Mouse (Mus musculus): ENCODE results near the gene Ccdc74a.
"Not testable (repeated sequence)": the region's sequence is repeated elsewhere in the genome, so short reads cannot be mapped to it uniquely, and the experiment has no call there.

Gene Ccdc74a

GRCm38 (mm10) chr16:17646310-17647114 lies at the start of gene Ccdc74a:
Gene Ccdc74a (plus strand): TSS chr16:17646470.
- DNase-seq, result peak; percentile 83

DNA sequence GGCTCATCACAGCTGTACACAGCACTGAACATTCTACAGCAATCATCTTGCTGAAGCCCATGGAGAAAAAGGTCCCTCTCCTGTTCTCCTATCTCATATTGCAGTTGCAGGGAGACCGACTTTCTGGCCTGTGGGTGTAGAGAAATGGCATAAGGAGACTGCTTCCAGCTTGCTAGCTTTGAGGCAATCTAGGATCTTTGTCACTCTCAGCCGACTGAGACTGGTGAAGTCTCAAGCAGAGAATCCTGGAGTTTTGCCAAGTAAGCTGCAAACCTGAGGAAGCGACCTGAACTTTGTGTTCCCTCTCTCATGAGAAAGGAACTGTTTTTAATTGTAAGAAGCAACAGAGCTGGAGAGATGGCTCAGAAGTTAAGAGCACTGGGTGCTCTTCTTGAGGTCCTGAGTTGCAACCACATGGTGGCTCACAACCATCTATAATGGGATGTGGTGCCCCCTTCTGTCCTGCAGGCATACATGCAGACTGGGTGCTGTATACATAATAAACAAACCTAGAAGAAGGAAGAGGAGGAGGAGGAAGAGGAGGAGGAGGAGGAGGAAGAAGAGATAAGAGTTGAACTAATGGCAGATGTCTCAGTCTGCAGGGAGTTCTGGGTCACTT lies 45.2 kb upstream of the Ccdc74a start:
- no peak for DNase-seq

GRCm38 (mm10) chr16:17604941-17605340 lies 41.3 kb upstream of the Ccdc74a start:
- DNase-seq, result no peak

DNA sequence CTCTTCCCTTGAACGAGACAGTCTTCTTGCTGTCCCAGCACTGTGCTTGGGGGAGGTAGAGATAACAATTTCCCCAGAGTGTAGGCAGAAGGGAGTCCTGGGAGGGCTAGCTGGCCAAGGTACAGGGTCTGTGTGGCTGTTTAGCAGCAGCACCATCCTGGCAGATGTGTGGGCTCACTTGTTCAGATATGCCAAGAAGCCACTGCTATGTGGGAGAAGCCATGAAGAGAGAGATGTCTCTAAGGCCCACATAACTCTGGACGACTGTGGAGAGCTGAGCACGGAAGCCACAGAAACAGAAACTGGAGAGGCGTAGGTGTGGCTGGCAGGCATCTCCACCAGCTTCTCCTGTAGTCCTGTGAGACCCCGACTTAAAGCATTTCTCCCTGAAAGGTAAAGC lies 40.6 kb upstream of the Ccdc74a start:
- DNase-seq, result no peak

GRCm38 (mm10) chr16:17611383-17611782 lies 34.9 kb upstream of the Ccdc74a start:
- DNase-seq, result peak; percentile 48

GRCm38 (mm10) chr16:17614740-17615139 lies 31.5 kb upstream of the Ccdc74a start:
- not testable (repeated sequence) for DNase-seq

- no peak for DNase-seq
These were observed 30.1 kb upstream of the Ccdc74a start for GRCm38 (mm10) chr16:17616212-17616611.

DNA sequence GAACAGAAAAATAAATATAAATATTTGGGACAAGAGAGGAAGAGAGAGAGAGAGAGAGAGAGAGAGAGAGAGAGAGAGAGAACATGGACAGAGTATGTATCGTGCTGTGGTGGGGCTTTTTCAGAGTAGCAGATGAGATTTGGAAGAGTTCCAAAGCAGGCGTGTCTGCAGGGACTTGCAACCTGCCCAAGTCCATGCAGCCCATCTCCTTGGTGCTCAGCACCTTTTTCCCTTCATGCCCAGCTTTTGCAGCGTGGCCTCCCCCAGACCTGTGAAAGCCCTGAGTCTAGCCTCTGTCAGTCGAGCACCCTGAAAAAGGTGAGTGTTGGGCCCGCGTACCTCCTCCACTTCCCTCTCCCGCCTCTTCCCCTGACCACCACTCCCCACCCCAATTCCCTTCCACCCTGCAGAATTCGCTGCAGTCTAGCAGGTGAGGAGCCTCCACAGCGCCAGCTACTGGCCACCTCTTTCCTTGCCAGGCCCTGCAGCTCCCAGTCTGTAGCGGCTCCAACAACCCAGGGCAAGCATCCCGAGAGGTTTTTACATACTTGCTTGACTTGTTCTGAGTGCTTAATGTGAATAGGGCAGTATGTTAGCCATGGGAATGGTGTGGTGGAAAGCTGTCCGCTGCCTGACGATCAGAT lies 28.2 kb upstream of the Ccdc74a start:
- peak; percentile 47 for DNase-seq

- peak; percentile 85 for DNase-seq
These were observed 26.8 kb upstream of the Ccdc74a start, which contains the start of gene Smpd4 for GRCm38 (mm10) chr16:17619198-17620105. Gene Smpd4 (plus strand): TSS chr16:17619354.

DNA sequence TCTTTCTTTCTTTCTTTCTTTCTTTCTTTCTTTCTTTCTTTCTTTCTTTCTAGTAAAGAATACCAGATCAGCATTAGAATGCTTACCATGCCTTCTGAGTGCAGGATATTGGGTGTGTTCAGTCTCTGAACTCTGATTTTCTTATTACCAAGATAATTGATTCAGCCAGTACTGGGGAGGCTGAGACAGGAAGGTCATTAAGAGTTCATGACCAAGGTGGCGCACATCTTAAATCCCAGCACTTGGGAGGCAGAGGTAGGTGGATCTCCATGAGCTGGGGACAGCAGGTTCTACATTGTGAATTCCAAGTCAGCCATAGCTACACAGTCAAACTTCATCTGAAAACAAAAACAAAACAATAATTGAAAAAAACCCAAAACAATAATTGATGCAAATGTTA lies 24.3 kb upstream of the Ccdc74a start:
- no peak for DNase-seq

GRCm38 (mm10) chr16:17625488-17626268 lies 20.6 kb upstream of the Ccdc74a start:
- no peak for DNase-seq

GRCm38 (mm10) chr16:17626269-17626555 lies 20.1 kb upstream of the Ccdc74a start:
- no peak for DNase-seq

DNA sequence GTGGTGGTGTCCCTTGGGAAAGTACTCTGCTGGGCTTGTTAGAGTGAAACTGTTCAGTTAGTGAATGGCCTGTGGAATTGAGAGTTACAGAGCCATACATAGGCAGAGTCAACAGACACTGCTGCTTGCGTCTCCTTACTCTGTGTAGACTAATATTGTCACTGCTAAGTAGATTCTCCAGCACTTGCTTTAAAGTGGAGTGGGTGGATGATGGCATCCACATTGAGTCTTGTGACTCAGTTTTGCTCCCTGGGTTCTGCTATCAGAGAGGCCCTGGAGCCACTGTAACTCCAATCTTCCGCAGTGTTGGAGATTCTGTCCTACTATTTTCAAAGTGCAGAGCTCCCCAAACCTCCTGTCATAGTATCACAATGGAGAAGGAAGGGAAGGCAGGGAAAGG lies 13.7 kb upstream of the Ccdc74a start:
- DNase-seq, result no peak

DNA sequence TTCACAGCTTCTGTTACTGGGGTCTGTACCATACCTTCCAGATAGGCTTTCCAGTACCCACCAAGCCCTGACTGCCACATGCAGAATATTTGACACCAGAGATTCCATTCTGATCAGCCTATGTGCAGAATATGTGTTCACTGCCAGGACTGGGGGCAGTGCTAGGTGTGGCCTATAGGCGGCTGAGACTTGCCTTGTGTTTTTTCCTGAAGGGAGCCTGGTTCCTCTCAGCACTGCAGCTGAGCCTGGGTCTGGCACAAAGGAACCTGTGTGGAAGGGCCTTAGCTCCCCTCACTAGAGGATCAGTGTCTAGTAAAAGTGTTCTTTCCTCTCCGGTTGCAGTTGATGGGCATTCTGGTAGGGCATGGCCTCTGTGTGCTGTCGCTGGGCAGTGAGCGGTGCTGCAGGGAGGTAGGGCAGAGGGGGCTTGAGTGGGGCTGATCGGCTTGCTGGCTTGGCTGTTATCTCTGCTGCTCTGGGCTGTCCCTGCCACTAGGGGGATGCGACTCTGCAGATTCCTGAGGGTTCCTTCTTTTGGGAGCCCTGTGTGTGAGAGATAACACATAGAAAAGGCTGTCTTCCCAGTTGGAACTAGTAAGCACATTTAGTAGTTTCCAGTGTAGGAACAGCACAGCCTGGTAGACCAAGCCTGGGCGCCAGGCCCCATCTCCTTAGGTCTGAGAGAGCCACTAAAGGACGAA lies 12.6 kb upstream of the Ccdc74a start:
- DNase-seq, result no peak

- DNase-seq, result no peak
These were observed 9.4 kb upstream of the Ccdc74a start for GRCm38 (mm10) chr16:17636904-17637303.

GRCm38 (mm10) chr16:17637610-17638009 lies 8.7 kb upstream of the Ccdc74a start:
- DNase-seq, result no peak

DNA sequence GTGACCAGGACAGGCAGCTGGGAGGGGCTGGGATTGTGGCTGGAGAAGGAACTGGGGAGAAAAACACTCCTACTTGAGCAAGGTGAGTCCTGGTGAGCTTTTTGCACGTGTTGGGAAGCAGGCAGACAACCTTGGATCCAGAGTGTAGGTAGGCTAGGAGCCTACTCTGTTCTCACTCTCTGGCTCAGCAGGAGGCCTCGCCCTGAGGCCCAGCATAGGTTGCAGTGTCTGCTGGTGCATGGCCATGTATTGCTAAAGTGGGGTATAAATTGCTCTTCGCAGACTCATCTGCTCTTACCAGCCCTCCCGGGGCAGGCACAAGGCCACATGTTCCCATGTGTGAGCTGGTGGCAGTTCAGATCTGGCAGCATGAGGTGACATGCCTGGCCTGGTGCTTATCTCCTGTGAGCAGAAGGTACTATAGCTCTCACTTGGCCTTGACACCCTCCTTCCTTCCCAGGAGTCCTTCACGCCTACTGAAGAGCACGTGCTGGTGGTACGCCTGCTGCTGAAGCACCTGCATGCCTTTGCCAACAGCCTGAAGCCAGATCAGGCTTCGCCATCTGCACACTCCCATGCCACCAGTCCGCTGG lies 8.1 kb upstream of the Ccdc74a start:
- no peak for DNase-seq

DNA sequence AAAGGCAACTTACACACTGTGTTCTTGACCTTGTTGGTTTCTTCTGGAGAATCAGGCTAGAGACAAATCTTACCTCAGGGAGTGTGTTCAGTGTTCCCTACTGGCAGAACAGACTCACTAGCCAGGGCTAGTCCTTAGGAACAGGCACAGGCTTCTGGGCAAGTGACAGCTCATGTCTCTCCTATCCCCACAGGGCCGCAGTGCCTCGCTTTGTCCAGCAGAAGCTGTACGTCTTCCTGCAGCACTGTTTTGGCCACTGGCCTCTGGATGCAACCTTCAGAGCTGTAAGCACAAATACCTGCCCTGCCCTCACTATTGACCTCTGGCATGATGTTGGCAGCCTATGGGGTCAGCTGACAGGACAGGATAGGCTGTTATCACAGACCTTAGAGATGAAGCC lies 7.2 kb upstream of the Ccdc74a start:
- DNase-seq, result no peak

- no peak for DNase-seq
These were observed 6.3 kb upstream of the Ccdc74a start for GRCm38 (mm10) chr16:17639951-17640350.

- no peak for DNase-seq
These were observed 5.6 kb upstream of the Ccdc74a start for GRCm38 (mm10) chr16:17640706-17641105.

- no peak for DNase-seq
These were observed 5.0 kb upstream of the Ccdc74a start for GRCm38 (mm10) chr16:17641301-17641700.

Data from right cerebral cortex, postnatal 25 days (tissue).